Mouse (Mus musculus) erythroblast, embryonic 14.5 days (primary cell): ENCODE results near the gene Gfod1. TPM values are rescaled to one million over a fixed set of nuclear protein-coding genes. Genes with fewer than 3 reads are reported as not detected.

Source experiments
- H3K27me3 ChIP-seq: 2 replicates; pipeline ENCODE4 v1.6.1; 2012; ENCODE audit warnings: inconsistent platforms; ENCODE audit not compliant: control insufficient read depth
- H3K36me3 ChIP-seq: 2 replicates; pipeline ENCODE4 v1.6.1; 2012; ENCODE audit warnings: mild to moderate bottlenecking, inconsistent platforms; ENCODE audit not compliant: control insufficient read depth
- H3K4me1 ChIP-seq: 2 replicates; pipeline ENCODE4 v1.6.1; 2012; ENCODE audit warnings: inconsistent platforms; ENCODE audit not compliant: control insufficient read depth
- H3K4me3 ChIP-seq: replicated peaks from 2 replicates; pipeline ENCODE3; 2012; ENCODE audit warnings: moderate library complexity, mild to moderate bottlenecking, inconsistent platforms
- H3K9me3 ChIP-seq: 2 replicates; pipeline ENCODE4 v1.6.1; 2012; ENCODE audit warnings: low read length, inconsistent platforms, mixed read lengths; ENCODE audit not compliant: control insufficient read depth
- GATA1 ChIP-seq: IDR thresholded peaks from 2 replicates; pipeline ENCODE4 v1.6.1; 2012; ENCODE audit warnings: low read length, inconsistent platforms, mixed read lengths
- TAL1 ChIP-seq: IDR thresholded peaks from 3 replicates; pipeline ENCODE4 v1.6.1; 2012; ENCODE audit warnings: low read length, inconsistent platforms, mixed read lengths
- polyA plus RNA-seq: library from polyadenylated mRNA; stranded (reverse); fragments of >175 nt; gene quantifications from 2 replicates; pipeline ENCODE4 v1.2.3, GENCODE M21; 2012

Gene Gfod1
- polyA plus RNA-seq, 1 experiment, result 0.01 TPM

- peaks cover 8% of the 10 kb centered on the region for H3K4me1 ChIP-seq
- no peak overlapping the region for H3K4me3 ChIP-seq
Measured at GRCm38 (mm10) chr13:43206118-43206683, 97.8 kb downstream of the Gfod1 start.

GRCm38 (mm10) chr13:43203641-43204040 is 100.3 kb downstream of the Gfod1 start:
- no peaks in the 10 kb centered on the region for H3K36me3 ChIP-seq
- H3K4me1 ChIP-seq, result peaks cover 3% of the 10 kb centered on the region; the same call in 1 of the 2 replicates
- H3K4me3 ChIP-seq, result no peak overlapping the region
- TF ChIP-seq TAL1, result no peak
- TF ChIP-seq GATA1, result no peak
- H3K9me3 ChIP-seq, result no peaks in the 10 kb centered on the region
- H3K27me3 ChIP-seq, result peaks cover 4% of the 10 kb centered on the region; the same call in 1 of the 2 replicates

More at GRCm38 (mm10) chr13:43206118-43206683, 97.8 kb downstream of the Gfod1 start:
- Histone ChIP-seq H3K27me3 (peaks cover 13% of the 10 kb centered on the region), H3K36me3 (no peaks in the 10 kb centered on the region), H3K9me3 (no peaks in the 10 kb centered on the region)
- no peak for TF ChIP-seq GATA1
- no peak for TF ChIP-seq TAL1

- H3K36me3 ChIP-seq, result no peaks in the 10 kb centered on the region
- H3K4me3 ChIP-seq, result no peak overlapping the region
- H3K27me3 ChIP-seq, result peaks cover 4% of the 10 kb centered on the region; the same call in 1 of the 2 replicates
- TF ChIP-seq GATA1, result no peak
- no peak for TF ChIP-seq TAL1
- no peaks in the 10 kb centered on the region for H3K9me3 ChIP-seq
- peaks cover 2% of the 10 kb centered on the region; the same call in 1 of the 2 replicates for H3K4me1 ChIP-seq
Measured at GRCm38 (mm10) chr13:43203234-43203633, 100.7 kb downstream of the Gfod1 start.

GRCm38 (mm10) chr13:43202351-43202750 is 101.6 kb downstream of the Gfod1 start:
- Histone ChIP-seq H3K4me1 (peaks cover 2% of the 10 kb centered on the region; the same call in 1 of the 2 replicates), H3K9me3 (no peaks in the 10 kb centered on the region), H3K27me3 (peaks cover 4% of the 10 kb centered on the region; the same call in 1 of the 2 replicates), H3K36me3 (no peaks in the 10 kb centered on the region), H3K4me3 (no peak overlapping the region)
- TF ChIP-seq GATA1, result no peak
- no peak for TF ChIP-seq TAL1

GRCm38 (mm10) chr13:43201033-43201432 is 102.9 kb downstream of the Gfod1 start:
- Histone ChIP-seq H3K4me1 (peaks cover 2% of the 10 kb centered on the region; the same call in 1 of the 2 replicates), H3K4me3 (no peak overlapping the region), H3K36me3 (no peaks in the 10 kb centered on the region), H3K9me3 (no peaks in the 10 kb centered on the region), H3K27me3 (peaks cover 17% of the 10 kb centered on the region)
- TF ChIP-seq GATA1, result no peak
- TF ChIP-seq TAL1, result no peak

- peaks cover 21% of the 10 kb centered on the region for H3K27me3 ChIP-seq
- peaks cover 2% of the 10 kb centered on the region; the same call in 1 of the 2 replicates for H3K4me1 ChIP-seq
- no peaks in the 10 kb centered on the region for H3K9me3 ChIP-seq
- H3K36me3 ChIP-seq, result no peaks in the 10 kb centered on the region
- no peak for TF ChIP-seq TAL1
- TF ChIP-seq GATA1, result no peak
- H3K4me3 ChIP-seq, result no peak overlapping the region
Measured at GRCm38 (mm10) chr13:43200473-43200872, 103.5 kb downstream of the Gfod1 start.

GRCm38 (mm10) chr13:43199749-43200148 is 104.2 kb downstream of the Gfod1 start:
- Histone ChIP-seq H3K36me3 (no peaks in the 10 kb centered on the region), H3K9me3 (no peaks in the 10 kb centered on the region), H3K4me3 (no peak overlapping the region), H3K27me3 (peaks cover 26% of the 10 kb centered on the region), H3K4me1 (peaks cover 2% of the 10 kb centered on the region; the same call in 1 of the 2 replicates)
- TF ChIP-seq GATA1 (no peak), TAL1 (no peak)

- H3K36me3 ChIP-seq, result no peaks in the 10 kb centered on the region
- peaks cover 2% of the 10 kb centered on the region; the same call in 1 of the 2 replicates for H3K4me1 ChIP-seq
- no peak for TF ChIP-seq TAL1
- no peak for TF ChIP-seq GATA1
- no peaks in the 10 kb centered on the region for H3K9me3 ChIP-seq
- peaks cover 31% of the 10 kb centered on the region for H3K27me3 ChIP-seq
- no peak overlapping the region for H3K4me3 ChIP-seq
Measured at GRCm38 (mm10) chr13:43199282-43199681, 104.7 kb downstream of the Gfod1 start.

- Histone ChIP-seq H3K4me1 (peaks cover 19% of the 10 kb centered on the region), H3K27me3 (peaks cover 43% of the 10 kb centered on the region), H3K36me3 (no peaks in the 10 kb centered on the region), H3K9me3 (no peaks in the 10 kb centered on the region), H3K4me3 (no peak overlapping the region)
- TF ChIP-seq TAL1 (no peak), GATA1 (no peak)
Measured at GRCm38 (mm10) chr13:43197187-43197586, 106.8 kb downstream of the Gfod1 start.
